8 mouse cellular contexts compared by ENCODE assay signal in genomic region chr2:49619719-49620522, GRCm38 (mm10). TPM values are rescaled to one million over a fixed set of nuclear protein-coding genes. Genes with fewer than 3 reads are reported as not detected.
DNase-seq lines count a peak whose midpoint lies in the region; ATAC-seq lines count a peak whose summit lies in the region.

No protein-coding gene starts in this region.

- H3K4me2 ChIP-seq in embryonic facial prominence, embryonic 11.5 days (ENCODE audit: low read depth, low read length), result peak overlapping the region; percentile 80
- peak overlapping the region; percentile 72 for H3K4me2 ChIP-seq in midbrain, embryonic 16.5 days (ENCODE audit: low read length)

- no peaks in the 10 kb centered on the region for H3K9me3 ChIP-seq in embryonic facial prominence, embryonic 11.5 days (replicated peaks; ENCODE audit: control insufficient read depth, low read length)
- no peaks in the 10 kb centered on the region for H3K9me3 ChIP-seq in midbrain, embryonic 16.5 days (replicated peaks; ENCODE audit: control insufficient read depth, low read length, poor library complexity, severe bottlenecking)

- no peaks in the 10 kb centered on the region for H3K27me3 ChIP-seq in embryonic facial prominence, embryonic 11.5 days (ENCODE audit: control insufficient read depth, insufficient read depth, low read length)
- no peaks in the 10 kb centered on the region for H3K27me3 ChIP-seq in midbrain, embryonic 16.5 days (ENCODE audit: control insufficient read depth, insufficient read depth, low read depth, low read length)

- peak; percentile 40 to 52 for DNase-seq in layer of hippocampus, postnatal 10 days (ENCODE audit: low spot score in 2 of 2)
- no peak for DNase-seq in layer of hippocampus, adult 9-10 months (ENCODE audit: low spot score)
- DNase-seq in ZHBTc4 (ENCODE audit: low read depth, low spot score), result peak; percentile 15
- DNase-seq in embryonic facial prominence, embryonic 11.5 days (ENCODE audit: low spot score), result peak; percentile 45
- DNase-seq in induced T-regulatory cell, adult 2 months (ENCODE audit: low read depth), result peak; percentile 57
- DNase-seq in yolk sac, embryonic 10.5 days (ENCODE audit: low spot score), result no peak
- no peak for DNase-seq in c-Kit-positive CD71-positive TER-119-positive erythroid progenitor cells, embryonic 14.5 days (ENCODE audit: low spot score)

- H3K36me3 ChIP-seq in embryonic facial prominence, embryonic 11.5 days (replicated peaks; ENCODE audit: control insufficient read depth, insufficient read depth, low read depth, low read length), result no peaks in the 10 kb centered on the region
- H3K36me3 ChIP-seq in midbrain, embryonic 16.5 days (ENCODE audit: control insufficient read depth, insufficient read depth, low read length), result no peaks in the 10 kb centered on the region

- H3K9ac ChIP-seq in embryonic facial prominence, embryonic 11.5 days (replicated peaks; ENCODE audit: low read length), result peak overlapping the region; percentile 62
- H3K9ac ChIP-seq in midbrain, embryonic 16.5 days (ENCODE audit: low read depth, low read length), result peak overlapping the region; percentile 98

- H3K27ac ChIP-seq in embryonic facial prominence, embryonic 11.5 days (replicated peaks; ENCODE audit: low read depth, low read length), result peak overlapping the region; percentile 36; the same call in 1 of the 2 replicates
- peak overlapping the region; percentile 94 for H3K27ac ChIP-seq in midbrain, embryonic 16.5 days (ENCODE audit: low read length)

- H3K4me1 ChIP-seq in embryonic facial prominence, embryonic 11.5 days (ENCODE audit: control insufficient read depth, insufficient read depth, low read length), result no peaks in the 10 kb centered on the region
- peaks cover 17% of the 10 kb centered on the region for H3K4me1 ChIP-seq in midbrain, embryonic 16.5 days (ENCODE audit: control insufficient read depth, insufficient read depth, low read length)

- no peak; the same call in 1 of the 2 replicates for ATAC-seq in embryonic facial prominence, embryonic 11.5 days (replicated peaks; ENCODE audit: insufficient number of reproducible peaks, low FRiP score, low TSS enrichment, low read depth)
- peak; percentile 40 for ATAC-seq in midbrain, embryonic 16.5 days

- peak overlapping the region; percentile 90 for H3K4me3 ChIP-seq in embryonic facial prominence, embryonic 11.5 days (ENCODE audit: low read depth, low read length)
- H3K4me3 ChIP-seq in midbrain, embryonic 16.5 days (ENCODE audit: low read depth, low read length), result peak overlapping the region; percentile 99

- WGBS in embryonic facial prominence, embryonic 11.5 days, result under 1% methylated on average over 33 of the region's 33 CpGs
- WGBS in midbrain, embryonic 16.5 days, result under 1% methylated on average over 33 of the region's 33 CpGs

RNA-seq across cellular contexts. Expression of gene Kif5c, which starts 0.8 kb away (rescaled TPM):
- total RNA-seq in layer of hippocampus, postnatal 10 days (2021), result 100 to 1,000 TPM; 545 to 571 TPM
- polyA plus RNA-seq in embryonic facial prominence, embryonic 11.5 days (2014; fragmentation: Nextera tagmentation; extraction: Ambion mirVana), result 36.3 and 41.0 TPM in 2 replicates
- polyA plus RNA-seq in midbrain, embryonic 16.5 days (2015; fragmentation: Nextera tagmentation; extraction: Ambion mirVana), result 194 and 211 TPM in 2 replicates

Comparison
In these comparisons a context has a peak if more than half of its experiments do, and no peak if none do; other contexts are left out.
1. DNase-seq: peak in layer of hippocampus, postnatal 10 days (2 of 2), ZHBTc4 (single experiment), embryonic facial prominence, embryonic 11.5 days (single experiment) and induced T-regulatory cell, adult 2 months (single experiment); none in layer of hippocampus, adult 9-10 months (single experiment), yolk sac, embryonic 10.5 days (single experiment) and c-Kit-positive CD71-positive TER-119-positive erythroid progenitor cells, embryonic 14.5 days (single experiment).